Mouse (Mus musculus): ENCODE data around the gene Sec31a. TPM values are rescaled to one million over a fixed set of nuclear protein-coding genes. Genes with fewer than 3 reads are reported as not detected.

Gene Sec31a
- polyA plus RNA-seq, 1 experiment from 2014 or later, result 161 TPM

GRCm38 (mm10) chr5:100349287-100350215 is 66.5 kb downstream of the Sec31a start:
- no peak for ATAC-seq (ENCODE audit: low read depth)
- H3K27ac ChIP-seq (ENCODE audit: low read length), result no peak overlapping the region
- peaks cover 9% of the 10 kb centered on the region for H3K4me1 ChIP-seq (replicated peaks; ENCODE audit: control insufficient read depth, insufficient read depth, low read length)
- H3K36me3 ChIP-seq (ENCODE audit: control insufficient read depth, insufficient read depth, low read length), result no peaks in the 10 kb centered on the region
- WGBS, result 52% methylated on average over 10 of the region's 10 CpGs
- H3K4me3 ChIP-seq (ENCODE audit: low read length), result no peak overlapping the region
- H3K27me3 ChIP-seq (ENCODE audit: control insufficient read depth, insufficient read depth, low read depth, low read length), result no peaks in the 10 kb centered on the region
- no peak overlapping the region for H3K9ac ChIP-seq (ENCODE audit: low read length)
- no peaks in the 10 kb centered on the region for H3K9me3 ChIP-seq (ENCODE audit: control insufficient read depth, low read length)
- H3K4me2 ChIP-seq (ENCODE audit: low read depth, low read length), result no peak overlapping the region

DNA sequence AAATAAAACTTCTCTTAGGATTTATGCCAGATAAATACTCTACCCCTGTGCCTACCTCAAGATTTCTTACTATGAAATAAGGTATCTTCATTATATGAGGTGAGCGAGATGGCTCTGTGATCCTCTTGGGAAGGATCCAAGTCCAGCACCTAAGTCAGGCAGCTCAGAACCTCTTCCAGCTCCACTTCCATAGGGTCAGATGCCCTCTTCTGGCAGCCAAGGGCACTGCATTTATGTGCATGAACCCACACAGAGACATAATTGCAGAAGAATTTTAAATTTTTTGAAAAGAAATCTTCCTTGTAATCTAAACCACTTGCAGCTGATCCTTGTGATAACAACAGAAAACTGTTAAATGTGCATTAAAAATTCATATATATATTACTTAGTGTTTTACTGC is 70.9 kb downstream of the Sec31a start:
- H3K9ac ChIP-seq (ENCODE audit: low read length), result no peak overlapping the region
- no peak for ATAC-seq (ENCODE audit: low read depth)

DNA sequence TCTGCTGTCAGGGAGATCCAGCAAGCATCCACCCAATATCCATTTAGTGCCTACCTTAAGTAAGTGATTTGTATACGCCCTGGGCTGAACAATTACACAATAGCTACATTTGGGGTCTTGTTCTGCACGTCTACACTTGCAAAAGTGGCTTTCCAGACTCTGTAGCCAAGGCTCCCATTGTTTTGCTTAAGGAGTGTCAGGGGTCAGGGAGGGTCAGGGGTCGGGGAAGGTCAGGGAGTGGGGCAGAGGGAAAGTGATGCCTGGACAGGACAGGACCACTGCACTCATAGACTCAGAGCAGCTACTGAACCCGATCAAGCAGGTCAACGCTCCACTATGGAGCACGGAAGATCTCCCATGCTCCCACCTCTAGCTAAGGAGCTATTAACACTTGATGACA is 72.9 kb downstream of the Sec31a start:
- Histone ChIP-seq H3K36me3 (ENCODE audit: control insufficient read depth, insufficient read depth, low read length) (no peaks in the 10 kb centered on the region), H3K9me3 (ENCODE audit: control insufficient read depth, low read length) (no peaks in the 10 kb centered on the region), H3K9ac (ENCODE audit: low read length) (no peak overlapping the region), H3K4me3 (ENCODE audit: low read length) (no peak overlapping the region), H3K27ac (ENCODE audit: low read length) (no peak overlapping the region), H3K27me3 (ENCODE audit: control insufficient read depth, insufficient read depth, low read depth, low read length) (no peaks in the 10 kb centered on the region), H3K4me2 (ENCODE audit: low read depth, low read length) (no peak overlapping the region), H3K4me1 (replicated peaks; ENCODE audit: control insufficient read depth, insufficient read depth, low read length) (no peaks in the 10 kb centered on the region)
- 43% methylated on average over 6 of the region's 6 CpGs for WGBS
- no peak for ATAC-seq (ENCODE audit: low read depth)

More for the DNA sequence above, 70.9 kb downstream of the Sec31a start:
- Histone ChIP-seq H3K36me3 (ENCODE audit: control insufficient read depth, insufficient read depth, low read length) (no peaks in the 10 kb centered on the region), H3K9me3 (ENCODE audit: control insufficient read depth, low read length) (no peaks in the 10 kb centered on the region), H3K27me3 (ENCODE audit: control insufficient read depth, insufficient read depth, low read depth, low read length) (no peaks in the 10 kb centered on the region), H3K4me2 (ENCODE audit: low read depth, low read length) (no peak overlapping the region), H3K4me1 (replicated peaks; ENCODE audit: control insufficient read depth, insufficient read depth, low read length) (no peaks in the 10 kb centered on the region), H3K27ac (ENCODE audit: low read length) (no peak overlapping the region), H3K4me3 (ENCODE audit: low read length) (no peak overlapping the region)
- WGBS, result 82% methylated on average over 1 of the region's 1 CpGs

- H3K4me1 ChIP-seq (replicated peaks; ENCODE audit: control insufficient read depth, insufficient read depth, low read length), result no peaks in the 10 kb centered on the region
- no peaks in the 10 kb centered on the region for H3K9me3 ChIP-seq (ENCODE audit: control insufficient read depth, low read length)
- no peaks in the 10 kb centered on the region for H3K27me3 ChIP-seq (ENCODE audit: control insufficient read depth, insufficient read depth, low read depth, low read length)
- no peaks in the 10 kb centered on the region for H3K36me3 ChIP-seq (ENCODE audit: control insufficient read depth, insufficient read depth, low read length)
- ATAC-seq (ENCODE audit: low read depth), result no peak
- 82% methylated on average over 6 of the region's 6 CpGs for WGBS
- H3K9ac ChIP-seq (ENCODE audit: low read length), result no peak overlapping the region
- no peak overlapping the region for H3K4me3 ChIP-seq (ENCODE audit: low read length)
- H3K27ac ChIP-seq (ENCODE audit: low read length), result no peak overlapping the region
- H3K4me2 ChIP-seq (ENCODE audit: low read depth, low read length), result no peak overlapping the region
Measured at GRCm38 (mm10) chr5:100342422-100342821, 73.6 kb downstream of the Sec31a start.

DNA sequence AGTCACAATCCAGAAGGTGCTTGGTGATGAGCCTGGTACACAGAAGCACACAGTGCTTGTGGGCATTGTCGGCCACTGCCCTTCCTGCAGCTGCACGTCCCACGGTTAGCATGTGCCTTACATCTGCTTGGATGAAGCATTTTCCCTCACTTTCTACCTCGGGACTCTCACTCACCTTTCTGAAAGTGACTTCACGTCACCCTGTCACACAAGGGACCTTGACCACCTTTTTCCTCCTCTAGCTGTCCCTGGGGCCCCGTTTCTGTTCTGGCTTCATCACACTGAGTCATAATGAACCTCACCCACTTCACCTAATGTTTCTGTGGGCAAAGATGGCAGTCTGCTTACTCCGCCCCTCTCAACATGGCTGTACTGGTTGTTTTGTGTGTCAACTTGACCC is 75.0 kb downstream of the Sec31a start:
- no peaks in the 10 kb centered on the region for H3K9me3 ChIP-seq (ENCODE audit: control insufficient read depth, low read length)
- H3K27ac ChIP-seq (ENCODE audit: low read length), result no peak overlapping the region
- no peak overlapping the region for H3K4me2 ChIP-seq (ENCODE audit: low read depth, low read length)
- no peak for ATAC-seq (ENCODE audit: low read depth)
- H3K4me3 ChIP-seq (ENCODE audit: low read length), result no peak overlapping the region
- no peak overlapping the region for H3K9ac ChIP-seq (ENCODE audit: low read length)
- no peaks in the 10 kb centered on the region for H3K27me3 ChIP-seq (ENCODE audit: control insufficient read depth, insufficient read depth, low read depth, low read length)
- no peaks in the 10 kb centered on the region for H3K36me3 ChIP-seq (ENCODE audit: control insufficient read depth, insufficient read depth, low read length)
- H3K4me1 ChIP-seq (replicated peaks; ENCODE audit: control insufficient read depth, insufficient read depth, low read length), result no peaks in the 10 kb centered on the region
- WGBS, result 84% methylated on average over 7 of the region's 7 CpGs

- no peak overlapping the region for H3K4me2 ChIP-seq (ENCODE audit: low read depth, low read length)
- H3K4me1 ChIP-seq (replicated peaks; ENCODE audit: control insufficient read depth, insufficient read depth, low read length), result no peaks in the 10 kb centered on the region
- H3K27me3 ChIP-seq (ENCODE audit: control insufficient read depth, insufficient read depth, low read depth, low read length), result no peaks in the 10 kb centered on the region
- no peak overlapping the region for H3K27ac ChIP-seq (ENCODE audit: low read length)
- no peak for ATAC-seq (ENCODE audit: low read depth)
- no peak overlapping the region for H3K4me3 ChIP-seq (ENCODE audit: low read length)
- no peaks in the 10 kb centered on the region for H3K36me3 ChIP-seq (ENCODE audit: control insufficient read depth, insufficient read depth, low read length)
- no peaks in the 10 kb centered on the region for H3K9me3 ChIP-seq (ENCODE audit: control insufficient read depth, low read length)
- H3K9ac ChIP-seq (ENCODE audit: low read length), result no peak overlapping the region
- WGBS, result 73% methylated on average over 4 of the region's 4 CpGs
Measured at GRCm38 (mm10) chr5:100337852-100338251, 78.2 kb downstream of the Sec31a start.

- H3K27ac ChIP-seq (ENCODE audit: low read length), result no peak overlapping the region
- no peaks in the 10 kb centered on the region for H3K27me3 ChIP-seq (ENCODE audit: control insufficient read depth, insufficient read depth, low read depth, low read length)
- no peak overlapping the region for H3K4me3 ChIP-seq (ENCODE audit: low read length)
- no peak for ATAC-seq (ENCODE audit: low read depth)
- H3K4me2 ChIP-seq (ENCODE audit: low read depth, low read length), result no peak overlapping the region
- H3K36me3 ChIP-seq (ENCODE audit: control insufficient read depth, insufficient read depth, low read length), result no peaks in the 10 kb centered on the region
- 75% methylated on average over 7 of the region's 7 CpGs for WGBS
- no peaks in the 10 kb centered on the region for H3K9me3 ChIP-seq (ENCODE audit: control insufficient read depth, low read length)
- H3K9ac ChIP-seq (ENCODE audit: low read length), result no peak overlapping the region
- H3K4me1 ChIP-seq (replicated peaks; ENCODE audit: control insufficient read depth, insufficient read depth, low read length), result no peaks in the 10 kb centered on the region
Measured at GRCm38 (mm10) chr5:100336876-100337275, 79.2 kb downstream of the Sec31a start.

DNA sequence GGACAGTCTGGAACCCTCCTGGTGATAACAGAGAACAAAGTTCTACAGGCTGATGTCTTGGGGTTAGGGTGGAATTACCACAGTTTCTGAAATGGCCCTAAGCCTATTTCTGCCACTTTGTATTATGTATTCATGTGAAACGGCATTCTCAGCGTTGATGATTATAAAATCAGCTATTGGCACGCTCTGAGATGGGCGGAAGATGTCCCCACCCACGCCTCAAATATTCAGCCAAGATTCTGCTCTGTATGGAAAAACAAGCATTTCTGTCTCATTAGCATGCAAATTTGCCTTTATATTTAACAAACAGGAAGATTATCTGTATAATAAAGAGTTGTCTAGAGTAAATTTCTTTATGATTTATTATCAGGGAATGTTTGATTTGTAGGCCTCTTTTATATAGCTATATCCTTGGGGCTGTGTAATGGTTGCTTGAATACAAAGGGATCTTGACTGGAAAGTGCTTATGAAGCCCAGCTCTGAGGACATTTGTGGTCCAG is 80.4 kb downstream of the Sec31a start:
- Histone ChIP-seq H3K9me3 (ENCODE audit: control insufficient read depth, low read length) (no peaks in the 10 kb centered on the region), H3K36me3 (ENCODE audit: control insufficient read depth, insufficient read depth, low read length) (no peaks in the 10 kb centered on the region), H3K9ac (ENCODE audit: low read length) (no peak overlapping the region), H3K4me1 (replicated peaks; ENCODE audit: control insufficient read depth, insufficient read depth, low read length) (no peaks in the 10 kb centered on the region), H3K27me3 (ENCODE audit: control insufficient read depth, insufficient read depth, low read depth, low read length) (no peaks in the 10 kb centered on the region), H3K4me3 (ENCODE audit: low read length) (no peak overlapping the region), H3K27ac (ENCODE audit: low read length) (no peak overlapping the region), H3K4me2 (ENCODE audit: low read depth, low read length) (no peak overlapping the region)
- 82% methylated on average over 5 of the region's 5 CpGs for WGBS
- ATAC-seq (ENCODE audit: low read depth), result no peak

- no peak overlapping the region for H3K4me3 ChIP-seq (ENCODE audit: low read length)
- H3K4me2 ChIP-seq (ENCODE audit: low read depth, low read length), result no peak overlapping the region
- 44% methylated on average over 6 of the region's 6 CpGs for WGBS
- H3K27me3 ChIP-seq (ENCODE audit: control insufficient read depth, insufficient read depth, low read depth, low read length), result no peaks in the 10 kb centered on the region
- H3K9ac ChIP-seq (ENCODE audit: low read length), result no peak overlapping the region
- no peaks in the 10 kb centered on the region for H3K9me3 ChIP-seq (ENCODE audit: control insufficient read depth, low read length)
- no peak for ATAC-seq (ENCODE audit: low read depth)
- no peaks in the 10 kb centered on the region for H3K4me1 ChIP-seq (replicated peaks; ENCODE audit: control insufficient read depth, insufficient read depth, low read length)
- no peak overlapping the region for H3K27ac ChIP-seq (ENCODE audit: low read length)
- no peaks in the 10 kb centered on the region for H3K36me3 ChIP-seq (ENCODE audit: control insufficient read depth, insufficient read depth, low read length)
Measured at GRCm38 (mm10) chr5:100334686-100335085, 81.3 kb downstream of the Sec31a start.

Measured in lung, embryonic 16.5 days (tissue).